Mouse (Mus musculus) spleen, adult 2 months (tissue): ENCODE measurements at regions not wholly inside any gene's neighbourhood (a gene's known extent, or its start where the extent isn't known, plus 50 kb on each side); places are given as distances from the start of the nearest gene placed in this dataset.

ENCODE experiments used
- DNase-seq, 2 experiments: peaks; one replicate each; pipeline versions ENCODE4 v3.0.0 to v3.0.0-alpha.2; 2012 to 2021; ENCODE audit warnings: low spot score in 2 of 2, low read depth in 1 of 2
- H3K27ac ChIP-seq: fragments of 200-500 bp; 2 replicates; pipeline ENCODE4 v1.5.1; 2012; ENCODE audit warnings: low read length, inconsistent platforms; ENCODE audit not compliant: insufficient read depth
- H3K27me3 ChIP-seq: fragments of 200-500 bp; 2 replicates; pipeline ENCODE4 v1.6.1; 2012; ENCODE audit warnings: mild to moderate bottlenecking, moderate library complexity, low read length, inconsistent platforms; ENCODE audit not compliant: control insufficient read depth, insufficient read depth
- H3K36me3 ChIP-seq: fragments of 200-500 bp; 2 replicates; pipeline ENCODE4 v1.6.1; 2012; ENCODE audit warnings: mild to moderate bottlenecking, low read length, inconsistent platforms; ENCODE audit not compliant: control insufficient read depth, insufficient read depth
- H3K4me1 ChIP-seq: fragments of 200-500 bp; 2 replicates; pipeline ENCODE4 v1.6.1; 2011; ENCODE audit warnings: inconsistent platforms; ENCODE audit not compliant: control insufficient read depth, insufficient read depth, insufficient read length
- H3K4me3 ChIP-seq: fragments of 200-500 bp; 2 replicates; pipeline ENCODE4 v1.5.1; 2011; ENCODE audit warnings: mild to moderate bottlenecking, inconsistent platforms; ENCODE audit not compliant: insufficient read depth, insufficient read length; ENCODE audit errors: extremely low read depth
- CTCF ChIP-seq: fragments of 200-500 bp; IDR thresholded peaks from 2 replicates; pipeline ENCODE4 v1.5.1; 2011; ENCODE audit warnings: mild to moderate bottlenecking, inconsistent platforms; ENCODE audit not compliant: insufficient read depth, insufficient read length, insufficient replicate concordance; ENCODE audit errors: extremely low read depth
- POLR2A ChIP-seq: fragments of 200-500 bp; IDR thresholded peaks from 2 replicates; pipeline ENCODE4 v1.6.1; 2011; ENCODE audit warnings: low read depth, low read length, inconsistent platforms
- WGBS: fragments of 180-500 bp; shearing (Covaris S2); methylation state at CpG from one replicate; pipeline ENCODE4 v1.1.7; 2018; 5-methylcytosine and 5-hydroxymethylcytosine counted together

DNA sequence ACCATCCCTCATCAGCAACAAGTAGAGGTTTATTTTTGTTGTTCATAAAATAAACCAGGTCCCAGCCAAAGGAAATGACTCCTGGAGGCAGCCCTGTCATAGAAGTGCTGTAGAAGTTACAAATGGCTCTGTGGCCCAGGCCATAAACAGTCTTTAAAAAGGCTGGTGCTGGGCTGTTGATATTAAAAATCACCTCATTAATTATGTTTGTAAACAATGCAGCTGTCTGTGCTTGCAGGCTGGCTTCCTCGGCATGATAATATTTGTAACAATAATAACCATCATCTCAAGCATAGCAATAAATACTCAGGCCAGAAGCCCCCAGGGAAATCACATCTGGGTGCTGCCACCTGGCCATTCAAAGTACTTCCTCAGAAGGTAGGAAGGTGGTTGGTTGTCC, 176.5 kb downstream of the Sptssa start:
- 46% methylated on average over 1 of the region's 1 CpGs for WGBS
- no peak for TF ChIP-seq POLR2A
- no peak for TF ChIP-seq CTCF
- H3K4me3 ChIP-seq, result no peak overlapping the region
- H3K4me1 ChIP-seq, result no peaks in the 10 kb centered on the region
- H3K27me3 ChIP-seq, result no peaks in the 10 kb centered on the region
- no peak overlapping the region for H3K27ac ChIP-seq
- DNase-seq, result no peak
- H3K36me3 ChIP-seq, result no peaks in the 10 kb centered on the region

DNA sequence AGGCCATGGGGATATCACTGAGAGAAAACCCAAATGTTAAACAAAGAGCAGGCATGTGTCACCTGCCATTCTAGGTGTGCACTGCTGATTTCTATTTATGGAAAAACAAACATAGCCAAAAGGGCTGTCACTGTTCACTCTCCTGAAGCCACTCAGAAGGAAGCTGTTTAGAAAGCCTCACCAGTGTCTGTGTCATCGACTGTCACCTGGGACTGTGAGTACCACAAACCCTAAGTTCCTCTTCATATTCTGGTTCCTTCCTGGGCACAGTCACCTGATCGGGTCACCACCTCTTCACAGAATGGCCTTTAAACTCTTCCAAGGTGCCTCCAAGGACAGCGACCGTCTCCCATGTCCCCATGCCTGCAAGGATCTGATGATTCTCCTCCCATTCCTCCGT, 183.5 kb downstream of the Sptssa start:
- no peak for DNase-seq
- TF ChIP-seq CTCF (no peak), POLR2A (no peak)
- no peaks in the 10 kb centered on the region for H3K36me3 ChIP-seq

GRCm38 (mm10) chr12:54472407-54472806, 184.0 kb downstream of the Sptssa start:
- Histone ChIP-seq H3K4me3 (no peak overlapping the region), H3K27me3 (no peaks in the 10 kb centered on the region), H3K36me3 (no peaks in the 10 kb centered on the region), H3K4me1 (peaks cover 12% of the 10 kb centered on the region; the same call in 1 of the 2 replicates), H3K27ac (no peak overlapping the region)
- WGBS, result 2% methylated on average over 3 of the region's 3 CpGs
- DNase-seq, result no peak
- TF ChIP-seq CTCF (no peak), POLR2A (no peak)

More for the DNA sequence above, 183.5 kb downstream of the Sptssa start:
- H3K4me3 ChIP-seq, result no peak overlapping the region
- no peak overlapping the region for H3K27ac ChIP-seq
- peaks cover 12% of the 10 kb centered on the region; the same call in 1 of the 2 replicates for H3K4me1 ChIP-seq
- 58% methylated on average over 5 of the region's 5 CpGs for whole genome bisulfite sequencing
- H3K27me3 ChIP-seq, result no peaks in the 10 kb centered on the region

DNA sequence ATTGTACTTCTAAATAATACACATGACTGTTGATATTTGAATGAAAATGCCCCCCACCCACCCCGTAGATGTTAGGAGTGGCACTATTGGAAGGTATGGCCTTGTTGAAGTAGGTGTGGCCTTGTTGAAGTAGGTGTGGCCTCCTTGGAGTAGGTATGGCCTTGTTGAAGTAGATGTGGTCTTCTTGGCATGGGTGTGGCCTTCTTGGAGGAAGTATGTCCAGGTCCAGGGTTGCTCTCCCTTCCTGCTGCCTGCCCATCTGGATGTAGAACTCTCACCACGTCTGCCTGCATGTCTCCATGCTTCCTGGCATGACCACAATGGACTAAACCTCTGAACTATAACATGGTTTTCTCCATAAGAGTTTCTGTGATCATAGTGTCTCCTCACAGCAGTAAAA, 188.7 kb downstream of the Sptssa start:
- no peak for DNase-seq
- Histone ChIP-seq H3K4me1 (peaks cover 7% of the 10 kb centered on the region; the same call in 1 of the 2 replicates), H3K27ac (no peak overlapping the region), H3K36me3 (no peaks in the 10 kb centered on the region), H3K4me3 (no peak overlapping the region), H3K27me3 (no peaks in the 10 kb centered on the region)
- 66% methylated on average over 2 of the region's 2 CpGs for WGBS
- TF ChIP-seq POLR2A (no peak), CTCF (no peak)

DNA sequence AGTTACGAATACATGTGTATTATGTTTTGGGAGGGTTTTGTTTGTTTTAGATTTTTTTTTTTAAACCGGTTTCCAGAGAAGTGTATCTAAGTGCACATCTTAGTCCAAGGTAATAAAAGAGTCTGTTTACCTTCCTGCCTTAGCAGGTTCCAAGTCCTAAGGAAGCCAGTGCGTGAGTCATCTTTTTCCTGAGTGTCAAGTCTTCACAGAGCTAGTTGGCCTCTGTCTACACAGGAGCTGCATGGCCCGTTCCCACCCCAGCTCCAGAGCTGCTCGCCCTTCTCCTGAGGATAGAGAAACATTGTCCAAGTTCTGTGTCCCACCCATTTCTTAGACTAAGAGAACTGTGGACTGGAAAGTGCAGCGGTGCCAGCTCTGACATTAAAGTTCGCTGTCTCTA, 192.6 kb downstream of the Sptssa start:
- no peaks in the 10 kb centered on the region for H3K4me1 ChIP-seq
- H3K4me3 ChIP-seq, result no peak overlapping the region
- H3K27me3 ChIP-seq, result no peaks in the 10 kb centered on the region
- TF ChIP-seq CTCF, result no peak
- no peak for TF ChIP-seq POLR2A
- DNase-seq, result no peak
- H3K36me3 ChIP-seq, result no peaks in the 10 kb centered on the region
- no peak overlapping the region for H3K27ac ChIP-seq
- WGBS, result 90% methylated on average over 7 of the region's 7 CpGs

DNA sequence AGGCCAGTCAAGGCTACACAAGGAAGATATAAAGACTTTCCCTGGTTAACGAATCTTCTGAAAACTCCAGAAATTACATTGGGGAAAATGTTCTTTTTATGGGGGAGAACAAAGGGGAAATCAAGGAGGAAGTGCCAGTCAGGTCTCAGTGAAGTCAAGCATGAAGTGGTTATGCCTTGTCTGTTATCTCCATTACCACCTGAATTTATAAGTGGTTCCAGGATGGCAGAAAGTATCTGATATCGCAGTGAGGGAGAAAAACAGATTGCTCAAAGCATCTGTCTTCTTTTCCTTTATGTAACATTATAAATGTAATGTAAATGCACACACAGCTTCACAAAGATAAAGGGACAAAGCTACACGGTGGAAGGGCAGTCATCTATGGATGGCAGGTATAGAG, 195.0 kb downstream of the Sptssa start:
- no peak for DNase-seq
- Histone ChIP-seq H3K4me3 (no peak overlapping the region), H3K27ac (no peak overlapping the region), H3K27me3 (no peaks in the 10 kb centered on the region), H3K36me3 (no peaks in the 10 kb centered on the region), H3K4me1 (no peaks in the 10 kb centered on the region)
- no peak for TF ChIP-seq POLR2A
- 19% methylated on average over 3 of the region's 3 CpGs for WGBS

DNA sequence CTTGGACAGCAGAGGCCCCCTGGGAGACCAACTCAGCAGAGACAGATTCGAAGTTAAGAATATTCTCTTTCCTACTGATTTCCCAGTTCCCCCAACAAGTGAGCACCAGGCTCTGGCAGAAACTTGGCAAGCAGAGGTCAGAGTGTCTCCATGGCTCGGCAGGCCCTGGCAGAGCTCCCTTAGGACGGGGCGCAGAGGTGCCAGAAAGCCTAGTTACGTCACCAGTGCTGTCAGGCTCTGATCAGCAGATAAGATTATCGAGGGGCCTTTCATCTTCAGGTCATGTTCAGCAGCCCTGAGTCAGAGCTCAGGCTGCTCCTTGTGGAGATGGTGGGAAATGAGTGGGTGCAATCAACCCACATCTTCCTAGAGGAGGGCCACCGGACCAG, 196.2 kb downstream of the Sptssa start:
- no peak overlapping the region for H3K27ac ChIP-seq
- H3K27me3 ChIP-seq, result no peaks in the 10 kb centered on the region
- WGBS, result 66% methylated on average over 7 of the region's 7 CpGs
- no peak for DNase-seq
- no peak overlapping the region for H3K4me3 ChIP-seq
- H3K36me3 ChIP-seq, result no peaks in the 10 kb centered on the region
- TF ChIP-seq POLR2A (no peak), CTCF (no peak)
- H3K4me1 ChIP-seq, result no peaks in the 10 kb centered on the region
